Mouse (Mus musculus): ENCODE data around the gene Tmem182. TPM values are rescaled to one million over a fixed set of nuclear protein-coding genes. Genes with fewer than 3 reads are reported as not detected.

The Tmem182 gene
- polyA plus RNA-seq, 1 experiment from 2014 or later, result 0.57 TPM

DNA sequence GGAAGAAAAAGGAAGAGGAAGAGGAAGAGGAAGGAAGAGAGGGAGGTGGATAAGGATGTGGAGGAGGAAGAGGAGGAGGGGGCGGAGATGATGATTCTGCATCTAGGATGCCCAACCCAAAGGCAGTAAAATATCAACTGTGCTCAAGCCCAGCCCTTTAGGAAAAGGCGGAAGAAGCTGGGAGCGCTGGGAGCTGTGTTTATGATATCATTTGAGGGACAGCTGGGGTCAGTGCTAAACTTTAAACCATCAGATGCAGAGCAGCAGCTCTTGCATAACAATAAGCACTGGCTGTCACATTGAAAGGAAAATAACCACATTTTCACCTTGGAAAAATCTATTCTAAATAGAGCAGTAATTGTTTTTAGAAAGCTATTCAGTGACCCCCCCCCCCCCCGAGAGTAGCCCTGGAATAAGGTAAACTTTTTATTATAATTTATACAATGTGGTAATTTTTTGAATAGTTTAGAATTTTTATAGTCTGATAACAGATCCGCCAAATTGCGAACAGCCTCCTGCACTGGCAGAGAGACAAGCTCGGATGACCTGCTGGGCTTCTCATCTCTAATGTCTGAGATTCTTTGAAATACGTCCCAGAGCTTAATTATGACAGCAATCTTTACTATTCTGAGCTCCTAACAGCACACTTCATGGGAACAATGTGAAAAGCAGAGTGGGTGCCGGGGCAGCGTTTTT lies 68.5 kb downstream of the Tmem182 start:
- H3K4me3 ChIP-seq (ENCODE audit: low read depth, low read length), result no peak overlapping the region
- WGBS (ENCODE audit: insufficient replicate concordance), result 54% methylated on average over 10 of the region's 10 CpGs
- H3K9ac ChIP-seq (ENCODE audit: low read depth, low read length), result no peak overlapping the region
- H3K27me3 ChIP-seq (ENCODE audit: control insufficient read depth, insufficient read depth, low read depth, low read length), result no peaks in the 10 kb centered on the region
- H3K36me3 ChIP-seq (ENCODE audit: control insufficient read depth, insufficient read depth), result no peaks in the 10 kb centered on the region
- no peaks in the 10 kb centered on the region for H3K4me1 ChIP-seq (ENCODE audit: control insufficient read depth, low read depth, low read length)
- no peak for ATAC-seq (ENCODE audit: low read depth)
- no peak overlapping the region for H3K27ac ChIP-seq (ENCODE audit: low read length)
- no peaks in the 10 kb centered on the region for H3K9me3 ChIP-seq (replicated peaks; ENCODE audit: control insufficient read depth, low read length)
- H3K4me2 ChIP-seq (ENCODE audit: low read depth, low read length), result no peak overlapping the region

DNA sequence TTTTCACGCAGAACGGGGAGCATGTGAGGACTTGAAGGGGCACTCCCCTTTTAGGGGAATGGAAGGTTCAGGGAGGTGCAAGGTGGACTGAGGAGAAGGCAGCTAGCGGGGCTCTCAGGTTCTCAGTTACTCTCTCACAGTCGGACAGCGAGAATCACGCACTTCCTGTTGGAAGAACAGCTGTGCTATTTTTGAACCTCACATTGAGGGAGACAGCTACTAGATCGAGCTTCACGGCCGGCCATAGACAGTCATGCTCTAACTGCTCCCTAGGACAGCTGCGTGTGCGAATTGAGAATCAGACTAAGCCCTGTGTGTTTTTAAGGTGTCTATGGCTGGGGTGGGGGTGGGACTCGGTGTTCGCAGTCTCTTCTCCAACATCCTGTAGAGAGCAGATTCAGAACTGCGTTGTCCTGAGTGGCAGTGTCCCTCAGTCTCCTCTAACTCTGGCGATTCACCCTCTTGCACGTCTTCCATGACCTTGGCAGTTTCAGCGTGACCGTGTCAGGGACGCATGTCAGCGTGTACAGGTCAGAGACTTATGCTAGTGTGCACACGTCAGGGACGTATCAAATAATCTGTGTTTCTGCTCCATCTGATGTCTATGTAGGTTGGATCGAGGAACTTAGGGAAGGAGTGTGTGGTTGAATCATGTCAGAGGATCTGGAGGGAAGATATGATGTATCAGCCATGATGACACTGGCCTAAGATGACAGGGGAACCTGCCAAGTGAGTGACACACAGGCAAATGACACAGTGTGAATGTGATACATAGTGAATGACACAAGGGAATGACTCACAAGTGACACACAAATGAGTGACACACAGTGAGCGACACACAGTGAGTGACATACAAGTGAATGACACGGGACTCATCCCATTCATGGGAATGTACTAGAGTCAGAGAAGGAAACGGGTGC lies 69.3 kb downstream of the Tmem182 start:
- Histone ChIP-seq H3K4me1 (ENCODE audit: control insufficient read depth, low read depth, low read length) (no peaks in the 10 kb centered on the region), H3K9me3 (replicated peaks; ENCODE audit: control insufficient read depth, low read length) (no peaks in the 10 kb centered on the region), H3K27me3 (ENCODE audit: control insufficient read depth, insufficient read depth, low read depth, low read length) (no peaks in the 10 kb centered on the region), H3K9ac (ENCODE audit: low read depth, low read length) (no peak overlapping the region), H3K4me2 (ENCODE audit: low read depth, low read length) (no peak overlapping the region), H3K27ac (ENCODE audit: low read length) (no peak overlapping the region), H3K4me3 (ENCODE audit: low read depth, low read length) (no peak overlapping the region), H3K36me3 (ENCODE audit: control insufficient read depth, insufficient read depth) (no peaks in the 10 kb centered on the region)
- ATAC-seq (ENCODE audit: low read depth), result no peak
- 53% methylated on average over 26 of the region's 26 CpGs for WGBS (ENCODE audit: insufficient replicate concordance)

DNA sequence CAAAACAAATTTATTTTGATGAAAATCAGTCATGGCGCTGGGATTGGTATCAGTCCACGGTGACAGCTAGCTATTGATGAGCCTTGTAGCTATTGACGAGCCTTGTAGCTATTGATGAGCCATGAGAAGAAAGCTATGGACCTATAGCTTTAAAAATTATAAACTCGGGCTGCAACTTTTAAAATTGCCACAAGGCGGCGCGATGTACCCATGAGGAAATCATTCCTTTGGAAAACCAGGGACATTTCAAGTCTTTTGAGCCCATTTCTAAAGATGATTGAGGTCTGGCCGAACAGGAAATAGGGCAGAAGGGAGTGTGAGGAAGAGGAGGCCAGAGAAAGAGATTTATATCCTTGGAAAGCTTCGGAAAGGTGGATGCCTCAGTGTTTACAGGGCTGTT lies 73.7 kb downstream of the Tmem182 start:
- H3K36me3 ChIP-seq (ENCODE audit: control insufficient read depth, insufficient read depth), result no peaks in the 10 kb centered on the region
- WGBS (ENCODE audit: insufficient replicate concordance), result 19% methylated on average over 9 of the region's 9 CpGs
- no peak overlapping the region for H3K9ac ChIP-seq (ENCODE audit: low read depth, low read length)
- no peaks in the 10 kb centered on the region for H3K9me3 ChIP-seq (replicated peaks; ENCODE audit: control insufficient read depth, low read length)
- no peak for ATAC-seq (ENCODE audit: low read depth)
- no peaks in the 10 kb centered on the region for H3K27me3 ChIP-seq (ENCODE audit: control insufficient read depth, insufficient read depth, low read depth, low read length)
- H3K4me3 ChIP-seq (ENCODE audit: low read depth, low read length), result no peak overlapping the region
- no peaks in the 10 kb centered on the region for H3K4me1 ChIP-seq (ENCODE audit: control insufficient read depth, low read depth, low read length)
- no peak overlapping the region for H3K27ac ChIP-seq (ENCODE audit: low read length)
- H3K4me2 ChIP-seq (ENCODE audit: low read depth, low read length), result no peak overlapping the region

DNA sequence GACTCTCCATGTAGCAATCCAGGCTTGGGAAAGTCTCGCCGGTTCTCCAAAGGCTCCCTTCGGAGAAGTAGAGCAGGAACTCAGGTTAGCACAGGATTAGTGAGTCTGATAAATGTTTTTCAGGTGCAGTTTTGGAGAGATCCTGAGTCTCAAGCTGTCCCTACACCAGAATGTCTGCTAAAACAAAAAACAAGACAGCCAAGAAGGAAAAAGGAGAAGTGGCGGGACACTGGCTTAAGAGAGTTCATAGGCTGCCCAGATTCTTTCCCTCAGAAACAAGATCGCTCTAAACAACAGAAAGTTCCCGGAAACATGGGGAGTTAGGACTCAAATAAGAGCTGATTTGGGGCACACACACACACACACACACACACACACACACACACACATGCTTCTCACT lies 74.1 kb downstream of the Tmem182 start:
- Histone ChIP-seq H3K4me3 (ENCODE audit: low read depth, low read length) (no peak overlapping the region), H3K36me3 (ENCODE audit: control insufficient read depth, insufficient read depth) (no peaks in the 10 kb centered on the region)

DNA sequence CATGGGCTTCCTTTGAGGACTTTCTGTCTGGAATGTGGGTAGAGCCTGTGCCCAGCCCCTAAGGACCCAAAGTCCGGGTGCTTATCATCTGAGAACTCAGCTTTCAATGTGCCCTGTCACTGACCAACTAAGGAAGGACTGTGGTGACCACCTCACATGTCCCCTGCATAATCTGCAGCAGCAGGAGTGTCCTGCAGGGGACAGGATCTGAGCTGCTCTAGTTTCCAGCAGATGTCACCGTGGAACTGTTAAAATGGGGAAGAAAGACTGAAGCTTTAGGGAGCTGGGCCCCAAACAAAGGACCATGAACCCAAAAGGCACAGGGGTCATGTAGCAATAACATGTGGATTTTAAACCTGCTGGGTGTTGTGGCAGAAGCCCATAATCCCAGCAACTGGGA lies 75.1 kb downstream of the Tmem182 start:
- H3K36me3 ChIP-seq (ENCODE audit: control insufficient read depth, insufficient read depth), result no peaks in the 10 kb centered on the region
- no peak overlapping the region for H3K4me2 ChIP-seq (ENCODE audit: low read depth, low read length)
- no peaks in the 10 kb centered on the region for H3K27me3 ChIP-seq (ENCODE audit: control insufficient read depth, insufficient read depth, low read depth, low read length)
- 23% methylated on average over 2 of the region's 2 CpGs for WGBS (ENCODE audit: insufficient replicate concordance)
- ATAC-seq (ENCODE audit: low read depth), result no peak
- H3K9ac ChIP-seq (ENCODE audit: low read depth, low read length), result no peak overlapping the region
- H3K9me3 ChIP-seq (replicated peaks; ENCODE audit: control insufficient read depth, low read length), result no peaks in the 10 kb centered on the region
- no peaks in the 10 kb centered on the region for H3K4me1 ChIP-seq (ENCODE audit: control insufficient read depth, low read depth, low read length)
- H3K4me3 ChIP-seq (ENCODE audit: low read depth, low read length), result no peak overlapping the region
- no peak overlapping the region for H3K27ac ChIP-seq (ENCODE audit: low read length)

More for the DNA sequence above, 74.1 kb downstream of the Tmem182 start:
- 63% methylated on average over 6 of the region's 6 CpGs for WGBS (ENCODE audit: insufficient replicate concordance)
- no peak for ATAC-seq (ENCODE audit: low read depth)
- Histone ChIP-seq H3K27ac (ENCODE audit: low read length) (no peak overlapping the region), H3K27me3 (ENCODE audit: control insufficient read depth, insufficient read depth, low read depth, low read length) (no peaks in the 10 kb centered on the region), H3K9ac (ENCODE audit: low read depth, low read length) (no peak overlapping the region), H3K9me3 (replicated peaks; ENCODE audit: control insufficient read depth, low read length) (no peaks in the 10 kb centered on the region), H3K4me2 (ENCODE audit: low read depth, low read length) (no peak overlapping the region), H3K4me1 (ENCODE audit: control insufficient read depth, low read depth, low read length) (no peaks in the 10 kb centered on the region)

DNA sequence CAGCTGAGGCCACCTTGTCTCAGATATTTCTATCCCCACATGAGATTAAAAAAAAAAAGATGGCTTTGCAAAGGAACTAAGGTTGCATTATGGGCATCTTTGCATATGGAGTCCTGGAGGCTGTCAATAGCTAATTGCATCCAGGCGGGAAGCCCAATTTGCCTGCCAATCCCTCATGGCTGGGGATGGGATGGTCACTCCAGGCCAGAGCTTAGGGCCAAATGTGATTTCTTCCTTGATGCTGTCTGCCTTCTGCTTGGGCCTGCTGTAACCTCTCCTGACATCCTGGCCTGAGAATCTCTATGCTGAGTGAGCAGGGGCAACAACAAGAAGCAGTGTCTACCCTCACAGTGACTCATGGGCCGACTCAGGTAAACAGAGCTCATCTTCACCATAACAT lies 78.5 kb downstream of the Tmem182 start:
- H3K4me1 ChIP-seq (ENCODE audit: control insufficient read depth, low read depth, low read length), result no peaks in the 10 kb centered on the region

DNA sequence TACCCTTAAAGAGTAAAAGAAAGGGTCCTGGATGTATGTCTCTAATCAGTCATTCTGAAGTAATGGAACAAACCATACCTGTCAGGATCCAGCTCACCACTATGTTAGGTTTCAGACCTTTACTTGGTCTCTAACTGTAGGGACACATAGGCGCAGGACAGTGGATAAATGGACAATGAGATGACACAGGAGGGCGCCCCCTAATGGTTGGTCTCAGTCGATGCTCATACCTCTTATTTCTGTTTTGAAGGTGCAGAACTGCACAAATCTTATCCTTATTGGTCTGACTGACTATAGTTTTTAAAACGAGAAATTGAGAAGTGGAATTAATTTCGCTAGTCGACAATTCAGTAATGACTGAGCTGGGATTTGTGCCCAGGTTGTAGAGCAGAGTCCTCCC lies 79.5 kb downstream of the Tmem182 start:
- ATAC-seq (ENCODE audit: low read depth), result no peak
- Histone ChIP-seq H3K4me3 (ENCODE audit: low read depth, low read length) (no peak overlapping the region), H3K9ac (ENCODE audit: low read depth, low read length) (no peak overlapping the region)

More for the DNA sequence above, 78.5 kb downstream of the Tmem182 start:
- no peaks in the 10 kb centered on the region for H3K27me3 ChIP-seq (ENCODE audit: control insufficient read depth, insufficient read depth, low read depth, low read length)
- H3K36me3 ChIP-seq (ENCODE audit: control insufficient read depth, insufficient read depth), result no peaks in the 10 kb centered on the region
- ATAC-seq (ENCODE audit: low read depth), result no peak
- WGBS (ENCODE audit: insufficient replicate concordance), result 52% methylated on average over 2 of the region's 2 CpGs
- no peak overlapping the region for H3K4me2 ChIP-seq (ENCODE audit: low read depth, low read length)
- no peaks in the 10 kb centered on the region for H3K9me3 ChIP-seq (replicated peaks; ENCODE audit: control insufficient read depth, low read length)
- no peak overlapping the region for H3K9ac ChIP-seq (ENCODE audit: low read depth, low read length)
- H3K4me3 ChIP-seq (ENCODE audit: low read depth, low read length), result no peak overlapping the region
- H3K27ac ChIP-seq (ENCODE audit: low read length), result no peak overlapping the region

DNA sequence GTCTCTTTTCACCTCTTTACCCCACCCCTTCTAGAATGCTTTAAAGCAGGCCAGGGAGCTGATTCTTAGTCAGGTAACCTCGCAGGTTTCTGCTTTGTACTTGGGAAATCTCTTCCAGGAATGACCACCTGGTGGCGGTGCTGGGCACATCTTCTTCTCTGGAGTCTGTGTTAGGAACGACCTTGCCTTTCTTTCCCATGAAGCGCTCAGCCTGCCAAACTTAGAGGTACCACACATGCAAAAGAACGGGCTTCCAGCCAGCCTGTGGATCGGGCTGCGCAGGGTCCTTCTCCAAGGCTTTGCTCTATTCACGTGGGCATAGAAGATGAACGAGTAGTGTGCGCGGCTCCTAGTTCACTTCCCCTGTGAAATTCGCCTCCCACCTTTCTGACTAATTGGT lies 82.3 kb downstream of the Tmem182 start:
- 39% methylated on average over 12 of the region's 12 CpGs for WGBS (ENCODE audit: insufficient replicate concordance)
- Histone ChIP-seq H3K4me2 (ENCODE audit: low read depth, low read length) (no peak overlapping the region), H3K4me3 (ENCODE audit: low read depth, low read length) (no peak overlapping the region), H3K27ac (ENCODE audit: low read length) (no peak overlapping the region), H3K4me1 (ENCODE audit: control insufficient read depth, low read depth, low read length) (no peaks in the 10 kb centered on the region), H3K9me3 (replicated peaks; ENCODE audit: control insufficient read depth, low read length) (no peaks in the 10 kb centered on the region), H3K27me3 (ENCODE audit: control insufficient read depth, insufficient read depth, low read depth, low read length) (no peaks in the 10 kb centered on the region), H3K36me3 (ENCODE audit: control insufficient read depth, insufficient read depth) (no peaks in the 10 kb centered on the region), H3K9ac (ENCODE audit: low read depth, low read length) (no peak overlapping the region)
- no peak for ATAC-seq (ENCODE audit: low read depth)

More for the DNA sequence above, 79.5 kb downstream of the Tmem182 start:
- no peaks in the 10 kb centered on the region for H3K36me3 ChIP-seq (ENCODE audit: control insufficient read depth, insufficient read depth)
- H3K9me3 ChIP-seq (replicated peaks; ENCODE audit: control insufficient read depth, low read length), result no peaks in the 10 kb centered on the region
- no peaks in the 10 kb centered on the region for H3K27me3 ChIP-seq (ENCODE audit: control insufficient read depth, insufficient read depth, low read depth, low read length)
- no peaks in the 10 kb centered on the region for H3K4me1 ChIP-seq (ENCODE audit: control insufficient read depth, low read depth, low read length)
- H3K27ac ChIP-seq (ENCODE audit: low read length), result no peak overlapping the region
- 49% methylated on average over 6 of the region's 6 CpGs for WGBS (ENCODE audit: insufficient replicate concordance)
- H3K4me2 ChIP-seq (ENCODE audit: low read depth, low read length), result no peak overlapping the region
